Mouse (Mus musculus): ENCODE results near the gene Loxl3.

The Loxl3 gene

GRCm38 (mm10) chr6:83033249-83034185 lies at the start of gene Loxl3, which contains the start of gene Dok1:
TSS of gene Loxl3 (plus strand) at chr6:83034173.
TSS of gene Dok1 (minus strand) at chr6:83033471.
- peak; percentile 75 for DNase-seq (ENCODE audit: low read depth, low spot score)

DNA sequence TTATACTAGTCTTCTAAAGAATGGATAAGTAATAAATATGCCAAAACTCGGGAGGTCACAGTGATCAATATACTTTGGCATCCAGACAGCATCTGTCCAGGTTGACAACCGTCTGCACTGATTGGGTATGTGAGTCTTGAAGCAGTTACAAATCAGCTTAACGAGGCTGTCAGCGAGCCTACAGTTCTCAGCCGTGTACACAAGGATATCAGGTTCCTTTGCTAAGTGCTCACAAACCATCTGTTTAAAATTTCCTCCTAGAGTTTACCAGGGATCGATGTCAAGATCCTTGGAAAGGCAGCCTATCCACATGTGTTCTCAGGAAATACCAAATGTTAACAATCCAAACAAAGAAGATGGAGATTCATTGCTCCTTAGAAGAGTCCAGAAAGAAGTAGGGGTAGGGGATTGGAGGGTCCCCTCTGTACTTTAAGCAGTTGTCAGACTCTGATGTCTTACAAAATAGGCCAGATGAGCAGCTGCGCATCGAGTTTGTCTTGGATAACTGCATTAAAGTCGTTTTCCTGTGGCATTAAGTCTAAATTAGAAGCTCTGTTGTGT lies 46.5 kb upstream of the Loxl3 start:
- no peak for DNase-seq (ENCODE audit: low read depth, low spot score)

GRCm38 (mm10) chr6:82993696-82994095 lies 40.3 kb upstream of the Loxl3 start:
- DNase-seq (ENCODE audit: low read depth, low spot score): no peak

DNA sequence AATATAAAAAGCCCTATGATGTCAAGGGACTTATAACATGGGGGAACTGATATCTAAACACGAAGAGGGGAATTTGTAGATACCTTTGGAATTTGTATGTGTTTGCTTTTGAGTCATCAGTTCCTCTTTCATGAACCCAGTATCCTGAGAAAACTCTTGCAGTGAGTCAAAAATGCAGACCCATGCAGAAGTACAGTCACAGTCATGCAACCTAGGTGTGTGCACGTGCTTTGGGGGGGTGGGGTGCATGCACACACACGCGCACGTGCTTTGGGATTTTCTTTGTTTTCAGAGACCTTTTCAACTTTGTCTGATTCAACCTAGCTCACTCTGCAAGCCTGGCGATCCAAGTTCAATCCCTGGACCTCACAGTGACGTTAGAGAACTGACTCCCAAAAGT lies 39.6 kb upstream of the Loxl3 start:
- peak; percentile 59 for DNase-seq (ENCODE audit: low read depth, low spot score)

GRCm38 (mm10) chr6:82996740-82997315 lies 37.1 kb upstream of the Loxl3 start:
- peak; percentile 86 for DNase-seq (ENCODE audit: low read depth, low spot score)

DNA sequence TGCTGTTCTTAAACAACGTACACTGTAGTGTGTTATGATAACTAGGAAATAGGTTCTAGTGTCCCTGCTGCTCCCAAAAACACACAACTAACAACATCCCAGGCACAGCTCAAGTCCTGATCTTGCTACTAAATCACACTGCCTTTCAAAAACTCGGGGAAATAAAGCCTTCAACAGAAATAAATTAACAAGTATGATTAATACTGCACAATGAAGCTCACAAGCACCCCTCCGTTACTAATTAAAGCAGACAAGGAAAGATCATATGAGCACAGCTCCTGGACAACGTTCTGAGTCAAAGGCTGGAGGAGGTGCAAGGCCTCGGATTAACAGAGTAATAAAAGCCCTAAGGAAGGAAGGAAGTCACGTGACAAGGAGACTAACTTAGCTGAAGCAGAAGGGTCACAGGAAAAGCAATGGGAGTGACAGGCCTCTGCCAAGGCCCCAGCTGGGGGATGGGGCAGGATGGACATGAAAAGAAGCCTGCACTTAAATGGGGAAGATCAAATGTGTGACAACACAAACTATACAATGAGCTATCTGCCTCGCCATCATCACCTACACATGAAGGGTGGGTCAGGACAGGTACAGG lies 36.4 kb upstream of the Loxl3 start:
- no peak for DNase-seq (ENCODE audit: low read depth, low spot score)

GRCm38 (mm10) chr6:82998326-82998725 lies 35.6 kb upstream of the Loxl3 start:
- DNase-seq (ENCODE audit: low read depth, low spot score): no peak

DNA sequence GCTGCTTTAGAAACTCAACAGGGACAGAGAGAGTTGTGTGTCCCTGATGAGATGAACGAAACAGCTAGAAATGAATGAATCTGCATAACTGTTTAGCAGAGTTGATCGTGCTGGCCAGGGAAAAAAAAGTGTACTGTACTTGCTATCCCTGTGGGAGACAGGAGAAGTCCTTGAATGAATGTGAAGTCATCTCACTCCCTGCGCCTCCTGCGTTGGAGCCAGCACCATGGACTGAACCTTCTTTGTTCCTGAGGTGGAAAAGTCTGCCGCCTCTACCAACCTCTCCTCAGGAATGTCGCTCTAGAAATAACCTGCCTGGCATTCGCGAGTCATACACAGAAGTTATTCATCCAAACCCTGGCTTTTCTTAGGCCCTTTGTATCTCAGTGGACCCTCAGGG lies 34.0 kb upstream of the Loxl3 start:
- no peak for DNase-seq (ENCODE audit: low read depth, low spot score)

GRCm38 (mm10) chr6:83003082-83003481 lies 30.9 kb upstream of the Loxl3 start:
- DNase-seq (ENCODE audit: low read depth, low spot score): no peak

DNA sequence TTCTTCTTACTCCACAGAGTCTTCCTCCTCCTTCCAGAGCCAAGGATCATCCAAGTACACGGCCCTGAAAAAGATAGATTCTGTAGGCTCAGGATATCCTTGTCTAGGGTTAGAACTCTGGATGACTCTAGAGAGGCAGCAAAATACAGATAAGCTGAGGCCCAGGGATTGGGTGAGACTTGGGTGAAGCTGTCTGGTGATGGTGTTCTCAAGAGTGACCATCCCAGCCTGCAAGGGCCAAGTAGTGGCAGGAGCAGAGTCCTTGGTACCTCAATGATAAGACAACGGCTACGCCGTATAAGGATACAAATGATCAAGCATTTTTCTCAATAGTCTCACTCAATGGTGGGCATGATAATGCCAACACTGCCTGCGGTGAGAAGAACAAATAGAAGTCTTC lies 30.1 kb upstream of the Loxl3 start:
- no peak for DNase-seq (ENCODE audit: low read depth, low spot score)

DNA sequence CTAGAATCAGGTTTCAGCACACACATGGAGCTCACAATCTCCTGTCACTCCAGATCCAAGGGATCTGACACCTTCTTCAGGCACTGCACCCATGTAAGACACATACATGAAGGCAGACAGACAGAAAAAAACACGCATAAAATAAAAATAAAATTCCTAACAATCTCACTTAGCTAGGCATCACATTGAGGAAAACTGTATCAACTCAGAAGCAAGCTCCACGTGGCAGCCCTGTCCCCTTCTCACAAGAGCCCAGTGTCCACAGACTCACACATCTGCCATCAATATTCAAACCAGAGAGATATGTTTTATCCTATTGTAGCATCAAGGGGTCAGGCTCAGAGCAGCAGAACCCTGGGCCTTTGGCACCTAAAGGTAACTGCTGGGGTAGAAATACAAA lies 29.7 kb upstream of the Loxl3 start:
- DNase-seq (ENCODE audit: low read depth, low spot score): no peak

- no peak for DNase-seq (ENCODE audit: low read depth, low spot score)
Measured at GRCm38 (mm10) chr6:83004872-83005271, 29.1 kb upstream of the Loxl3 start.

GRCm38 (mm10) chr6:83005444-83006011 lies 28.4 kb upstream of the Loxl3 start:
- DNase-seq (ENCODE audit: low read depth, low spot score): no peak

GRCm38 (mm10) chr6:83006114-83006513 lies 27.9 kb upstream of the Loxl3 start:
- no peak for DNase-seq (ENCODE audit: low read depth, low spot score)

DNA sequence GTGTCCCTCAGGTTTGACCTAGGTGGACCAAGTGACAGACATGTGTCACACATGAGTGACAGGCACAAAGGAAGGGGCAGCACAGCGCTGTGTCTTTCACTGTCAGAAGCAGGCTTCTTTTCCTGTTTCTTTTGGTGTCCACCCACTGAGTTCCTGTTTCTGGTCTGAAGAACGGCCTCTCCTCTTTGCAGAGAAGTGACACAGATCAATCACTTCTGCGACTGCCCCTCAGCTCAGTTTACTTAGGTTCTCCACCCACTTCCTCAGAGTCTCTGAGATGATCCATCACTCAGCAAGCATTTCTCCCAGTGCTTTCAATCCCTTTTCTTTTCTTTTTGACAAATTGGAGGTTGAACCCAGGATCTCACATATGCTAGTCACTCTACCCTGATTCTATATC lies 25.3 kb upstream of the Loxl3 start:
- peak; percentile 51 for DNase-seq (ENCODE audit: low read depth, low spot score)

DNA sequence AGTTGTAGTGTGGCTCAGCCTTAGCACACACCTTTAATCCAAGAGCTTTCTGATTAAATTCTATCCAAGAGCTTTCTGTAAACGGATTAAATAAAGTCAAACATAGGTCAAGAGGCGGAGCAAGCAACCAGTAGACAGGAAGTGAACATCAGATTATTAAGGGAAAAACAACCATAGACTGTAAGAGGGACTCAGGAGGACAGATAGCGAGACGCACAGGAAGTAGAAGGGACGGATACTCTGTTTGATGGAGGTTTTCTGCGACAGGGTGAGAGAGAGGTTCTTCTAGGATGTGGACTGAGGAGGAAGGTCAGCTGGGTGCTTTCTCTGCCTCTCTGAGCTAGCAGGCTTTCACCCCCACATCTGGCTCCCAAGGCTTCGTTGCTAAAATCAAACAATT lies 24.0 kb upstream of the Loxl3 start:
- DNase-seq (ENCODE audit: low read depth, low spot score): no peak

GRCm38 (mm10) chr6:83011255-83011654 lies 22.7 kb upstream of the Loxl3 start:
- DNase-seq (ENCODE audit: low read depth, low spot score): no peak

GRCm38 (mm10) chr6:83011756-83012155 lies 22.2 kb upstream of the Loxl3 start:
- DNase-seq (ENCODE audit: low read depth, low spot score): no peak

DNA sequence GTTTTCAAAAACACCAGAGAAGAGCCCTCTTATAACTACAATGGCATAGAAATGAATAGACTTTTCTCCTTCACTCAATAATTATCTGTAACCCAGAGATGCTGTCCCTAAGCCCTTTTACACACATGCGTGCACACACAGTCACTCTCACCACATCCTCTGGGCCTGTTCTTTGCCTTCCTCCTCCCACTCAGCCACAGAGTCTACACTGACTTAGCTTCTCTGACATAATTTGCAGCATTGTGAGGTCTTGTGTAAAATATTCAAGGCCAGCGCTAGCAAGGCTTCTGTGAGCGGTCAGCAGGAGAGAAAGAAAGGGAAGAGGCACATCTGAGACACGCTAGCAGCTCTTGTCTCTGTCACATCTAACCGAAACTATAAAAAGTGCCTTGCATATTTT lies 20.5 kb upstream of the Loxl3 start:
- DNase-seq (ENCODE audit: low read depth, low spot score): no peak

- DNase-seq (ENCODE audit: low read depth, low spot score): no peak
Measured at GRCm38 (mm10) chr6:83014482-83015466, 19.2 kb upstream of the Loxl3 start.

GRCm38 (mm10) chr6:83015749-83016148 lies 18.2 kb upstream of the Loxl3 start:
- DNase-seq (ENCODE audit: low read depth, low spot score): no peak
